Mouse (Mus musculus): ENCODE data around the gene Slc35f1. TPM values are rescaled to one million over a fixed set of nuclear protein-coding genes. Genes with fewer than 3 reads are reported as not detected.

The Slc35f1 gene
- total RNA-seq, 2 experiments from 2014 or later: 0.35 to 0.75 TPM

- intact Hi-C loops (cut with DNase I): no loop called here
- no peak for DNase-seq
Observed at GRCm38 (mm10) chr10:53060745-53061144, 370.4 kb downstream of the Slc35f1 start.

DNA sequence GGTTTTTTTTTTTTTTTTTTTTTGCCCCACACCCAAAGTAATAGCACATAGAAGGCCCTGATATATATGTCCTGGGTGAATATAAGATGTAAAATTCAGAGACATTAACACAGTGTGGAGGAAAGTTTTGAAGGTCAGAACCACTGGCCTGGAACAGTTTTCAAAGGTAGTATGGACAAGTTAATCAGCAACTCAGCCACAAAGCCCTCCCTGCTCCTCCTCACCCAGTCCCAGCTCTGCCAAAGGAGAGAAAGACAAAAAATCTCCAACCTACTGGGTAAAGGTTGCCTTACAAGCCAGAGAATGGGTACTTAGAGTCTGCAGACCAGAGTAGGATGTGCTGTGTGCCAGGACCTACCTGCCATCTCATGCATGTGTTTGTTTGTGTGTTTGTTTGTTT lies 372.4 kb downstream of the Slc35f1 start:
- no peak for DNase-seq
- intact Hi-C loops (cut with DNase I): no loop called here

GRCm38 (mm10) chr10:53087811-53088210 lies 397.5 kb downstream of the Slc35f1 start:
- intact Hi-C loops (cut with DNase I): loop anchor here (2.0 kb wide), 1 partner anchor 219 kb away; no protein-coding TSS in a partner anchor
- DNase-seq: peak in 1 of 2 experiments; percentile 29

DNA sequence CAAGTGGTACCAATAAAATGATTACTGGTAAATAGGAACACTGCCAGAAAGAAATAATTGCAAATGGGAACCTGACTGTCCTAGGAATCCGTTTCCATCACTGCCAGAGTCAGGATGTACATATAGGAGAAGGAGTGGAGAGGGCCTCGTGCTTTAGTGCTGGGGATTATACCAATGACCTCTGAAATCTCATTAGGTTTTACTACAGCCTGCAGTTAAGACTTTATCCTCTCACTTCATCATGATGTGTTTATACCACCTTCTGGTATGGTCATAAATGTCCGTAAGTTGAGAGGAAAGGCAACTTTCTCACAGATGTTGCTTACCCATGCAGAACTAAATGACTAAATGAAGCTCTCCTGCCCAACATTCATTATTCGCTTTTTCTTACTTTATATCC lies 401.2 kb downstream of the Slc35f1 start:
- intact Hi-C loops (cut with DNase I): no loop called here
- DNase-seq: no peak

- DNase-seq: no peak
- intact Hi-C loops (cut with DNase I): no loop called here
Observed at GRCm38 (mm10) chr10:53096446-53096845, 406.1 kb downstream of the Slc35f1 start.

DNA sequence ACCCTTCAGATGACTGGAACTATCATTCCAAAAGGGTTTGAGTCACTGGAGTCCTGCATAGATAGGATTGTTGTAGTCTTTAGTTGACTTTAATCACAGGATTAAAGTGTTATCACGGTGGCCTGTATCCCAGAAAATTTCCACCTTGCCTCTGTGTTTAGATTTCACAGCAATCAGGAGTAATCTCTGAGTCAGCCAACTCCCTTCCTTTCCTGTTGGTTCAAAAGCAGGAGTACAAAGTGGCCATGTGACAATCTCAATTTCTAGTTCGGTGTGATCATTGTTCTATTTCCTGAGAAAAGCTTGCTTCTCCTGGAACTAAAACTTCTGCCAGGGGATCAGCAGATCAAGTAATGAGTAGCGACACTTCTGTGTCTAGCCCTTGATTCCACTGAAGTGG lies 410.5 kb downstream of the Slc35f1 start:
- intact Hi-C loops (cut with DNase I): no loop called here
- DNase-seq: peak in 1 of 2 experiments; percentile 13

GRCm38 (mm10) chr10:53101412-53101811 lies 411.1 kb downstream of the Slc35f1 start:
- no peak for DNase-seq
- intact Hi-C loops (cut with DNase I): no loop called here

DNA sequence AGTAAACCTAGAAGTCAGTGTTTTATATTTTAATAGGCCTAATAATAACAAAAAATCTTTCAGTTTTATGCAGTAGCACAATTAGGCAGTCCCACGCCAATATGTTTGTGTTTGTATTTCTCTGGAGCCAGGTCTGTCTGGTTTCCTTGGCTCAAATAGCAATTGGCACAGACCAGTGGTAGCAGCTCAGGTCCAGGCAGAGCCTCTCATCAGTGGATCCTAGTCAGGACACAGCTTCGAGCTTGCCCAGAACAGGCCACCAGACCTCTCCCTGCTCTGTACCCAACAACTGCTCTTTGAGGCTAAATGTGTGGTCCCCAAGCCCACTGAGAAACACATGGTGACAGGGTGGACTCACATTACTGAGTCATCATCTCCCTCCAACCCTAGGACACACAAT lies 412.1 kb downstream of the Slc35f1 start:
- intact Hi-C loops (cut with DNase I): no loop called here

GRCm38 (mm10) chr10:53115028-53115427 lies 424.7 kb downstream of the Slc35f1 start:
- intact Hi-C loops (cut with DNase I): loop anchor here (1.0 to 2.0 kb wide), 3 partner anchors 194 to 414 kb away; no protein-coding TSS in a partner anchor

More for the DNA sequence above, 412.1 kb downstream of the Slc35f1 start:
- peak in 1 of 2 experiments; percentile 9 for DNase-seq

DNA sequence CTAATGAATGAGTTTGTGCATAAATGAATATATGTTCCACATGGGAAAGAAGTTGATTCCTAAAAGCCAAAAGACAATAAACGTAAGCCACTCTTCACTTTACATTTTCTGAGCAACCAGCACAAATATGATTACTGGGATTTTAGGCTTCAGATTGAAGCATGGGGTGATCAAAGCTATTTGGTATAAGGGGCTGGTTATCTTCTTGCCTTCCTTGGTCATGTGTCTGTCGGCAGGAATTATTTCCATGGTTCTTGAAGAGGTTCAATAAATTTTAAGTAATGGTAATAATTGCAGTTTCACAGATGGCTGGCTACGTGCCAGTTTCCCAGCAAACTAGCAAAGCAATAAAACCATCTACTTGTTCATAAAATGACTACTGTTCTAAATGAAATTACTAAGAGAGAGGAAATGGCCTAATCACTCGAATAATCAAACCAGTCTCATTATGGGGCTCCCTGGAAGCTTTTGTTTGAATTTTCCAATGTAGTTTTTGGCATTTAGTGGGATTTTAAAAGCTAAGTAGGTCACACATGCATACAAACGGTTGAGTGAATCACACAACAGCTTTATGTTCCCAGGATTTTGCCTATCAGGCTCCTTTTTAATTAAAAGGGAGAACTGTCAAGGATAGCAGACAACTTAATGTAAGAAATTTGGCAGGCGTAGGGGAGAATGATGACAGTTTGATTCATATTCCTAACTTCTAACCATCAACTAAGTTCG lies 425.5 kb downstream of the Slc35f1 start:
- DNase-seq: no peak
- intact Hi-C loops (cut with DNase I): loop anchor here (1.0 to 2.0 kb wide), 3 partner anchors 193 to 413 kb away; no protein-coding TSS in a partner anchor

More at GRCm38 (mm10) chr10:53115028-53115427, 424.7 kb downstream of the Slc35f1 start:
- DNase-seq: peak; percentile 68 to 79

DNA sequence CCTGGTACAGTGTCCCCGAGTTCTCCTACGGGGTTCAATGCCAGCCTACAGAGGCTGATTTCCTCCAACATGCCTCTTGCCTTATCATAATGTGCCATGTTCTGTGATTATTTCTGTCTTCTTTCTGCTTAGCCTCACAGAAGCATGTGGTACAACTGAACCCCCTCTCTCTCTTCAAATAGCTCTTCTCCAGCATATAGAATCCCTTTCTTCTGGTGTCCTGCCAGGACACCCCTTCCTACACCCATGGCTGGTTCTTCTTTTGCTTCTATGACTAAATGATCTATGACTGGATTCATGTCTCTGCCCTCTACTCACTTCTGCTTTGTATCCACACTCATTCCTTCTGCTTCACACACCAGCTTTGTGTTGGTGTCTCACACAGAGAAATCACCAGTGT lies 430.3 kb downstream of the Slc35f1 start:
- DNase-seq: no peak
- intact Hi-C loops (cut with DNase I): no loop called here

DNA sequence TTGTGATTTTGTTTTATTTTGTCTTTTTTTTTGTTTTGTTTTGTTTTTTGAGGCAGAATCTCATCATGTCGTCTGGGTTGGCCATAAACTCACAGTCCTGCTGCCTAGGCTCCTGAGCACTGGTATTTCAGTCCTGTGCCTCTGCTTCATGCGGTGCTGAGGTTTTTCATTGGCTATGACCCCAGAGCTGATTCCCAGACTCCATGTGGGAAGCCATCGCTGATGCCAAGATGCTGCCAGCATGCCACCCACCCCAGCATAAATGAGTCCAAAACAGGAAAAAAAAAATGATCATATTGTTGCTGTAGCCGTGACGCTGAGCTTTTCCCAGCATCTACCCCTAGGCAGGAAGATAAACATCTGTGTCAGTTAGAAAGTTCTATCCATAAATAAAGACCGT lies 434.0 kb downstream of the Slc35f1 start:
- intact Hi-C loops (cut with DNase I): no loop called here
- DNase-seq: no peak

GRCm38 (mm10) chr10:53132707-53133106 lies 442.4 kb downstream of the Slc35f1 start:
- intact Hi-C loops (cut with DNase I): no loop called here
- no peak for DNase-seq

DNA sequence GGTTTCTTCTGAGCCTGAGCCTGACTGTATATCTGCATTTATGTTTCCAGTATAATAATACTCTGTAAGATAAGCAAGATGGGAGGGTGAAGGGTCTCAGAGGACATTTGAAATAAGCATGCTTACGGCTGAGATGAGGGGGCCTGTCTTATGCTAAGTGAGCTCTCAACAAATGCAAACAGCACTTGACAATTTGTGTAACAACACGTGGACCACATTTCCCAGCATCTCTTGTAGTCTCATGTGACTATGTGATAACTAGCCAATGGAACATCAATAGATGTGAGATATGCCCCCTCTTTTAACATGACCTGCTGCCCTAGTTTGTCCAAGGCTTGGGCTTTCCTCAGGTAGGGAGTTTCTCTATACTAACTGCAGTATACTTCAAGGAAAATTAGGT lies 460.0 kb downstream of the Slc35f1 start:
- intact Hi-C loops (cut with DNase I): no loop called here
- no peak for DNase-seq

GRCm38 (mm10) chr10:53150916-53151315 lies 460.6 kb downstream of the Slc35f1 start:
- DNase-seq: no peak
- intact Hi-C loops (cut with DNase I): no loop called here

DNA sequence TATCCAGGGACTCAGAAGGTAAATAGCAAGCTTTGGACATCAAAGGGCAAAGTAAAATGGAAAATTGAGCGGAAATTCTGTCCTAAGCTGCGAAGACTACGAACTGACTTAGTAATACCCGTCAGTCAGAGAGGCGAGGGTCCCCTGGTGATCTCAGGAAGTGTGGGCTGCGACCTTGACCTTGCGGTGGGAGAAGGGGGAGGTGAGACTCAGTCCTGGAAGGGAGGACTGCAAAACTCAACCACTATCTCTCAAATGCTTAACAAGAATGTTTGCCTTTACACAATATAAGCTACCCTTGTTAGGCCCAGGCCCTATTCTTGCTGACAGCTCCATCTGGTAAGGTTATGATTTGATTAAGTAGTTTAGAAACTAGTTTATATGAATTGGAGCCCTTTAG lies 466.0 kb downstream of the Slc35f1 start:
- no peak for DNase-seq
- intact Hi-C loops (cut with DNase I): no loop called here

DNA sequence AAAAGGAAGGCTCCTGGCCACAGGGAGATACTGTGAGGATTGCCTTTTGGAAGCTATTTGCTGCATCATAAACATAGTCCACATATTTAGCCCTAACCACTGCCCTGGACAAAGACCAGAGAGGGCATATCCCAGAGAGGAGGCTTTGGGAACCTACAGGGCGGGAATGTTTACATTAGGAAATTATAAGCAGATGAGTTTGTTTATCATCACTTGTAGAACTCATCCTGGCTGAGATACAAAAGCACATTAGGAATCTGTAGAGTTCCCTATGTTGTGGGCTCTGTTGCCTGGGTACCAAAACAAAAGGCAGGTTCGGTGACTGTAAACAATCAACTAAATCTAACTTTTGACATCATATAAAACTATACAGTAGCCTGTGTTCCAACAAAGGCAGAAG lies 467.4 kb downstream of the Slc35f1 start:
- intact Hi-C loops (cut with DNase I): no loop called here
- DNase-seq: no peak

Measured in heart, postnatal 36 days (tissue).